Mouse (Mus musculus) thymus, postnatal 25 days (tissue): ENCODE measurements around the gene Nat8.
A peak's percentile ranks its signal among the peaks of the same experiment; 100 is the strongest.
"Not testable (repeated sequence)": the region's sequence is repeated elsewhere in the genome, so short reads cannot be mapped to it uniquely, and the experiment has no call there.

Experiments
- DNase-seq: peaks from one replicate; pipeline ENCODE4 v3.0.0; 2022

The Nat8 gene

DNA sequence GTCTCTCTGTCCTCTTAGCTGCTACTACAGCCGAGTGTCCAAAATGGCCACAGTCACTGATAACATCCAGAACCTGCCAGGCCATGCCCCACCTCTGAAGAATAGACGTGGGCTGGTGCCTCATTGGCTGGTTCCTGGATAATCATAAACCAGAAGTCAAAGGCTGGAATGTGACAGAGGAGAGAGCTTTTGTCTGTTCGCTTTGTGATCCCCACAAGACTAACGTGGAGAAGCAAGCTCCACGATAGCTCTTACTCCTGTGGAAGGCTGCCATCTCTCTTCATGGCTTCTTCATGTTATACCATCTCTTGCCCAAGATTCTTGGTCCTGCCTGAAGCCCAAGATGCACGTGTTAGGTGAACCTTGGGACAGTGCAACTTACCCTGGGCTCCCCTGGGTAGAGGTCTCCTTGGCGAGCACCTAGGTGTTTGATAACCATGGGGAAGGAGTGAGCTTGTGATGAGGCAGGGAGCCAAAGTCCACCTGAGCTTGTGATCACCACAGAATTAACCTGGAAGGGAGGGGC, at the start of gene Nat8:
Gene Nat8, minus strand, starts transcription at position 287 of the 526 bp plus-strand sequence.
- no peak for DNase-seq

DNA sequence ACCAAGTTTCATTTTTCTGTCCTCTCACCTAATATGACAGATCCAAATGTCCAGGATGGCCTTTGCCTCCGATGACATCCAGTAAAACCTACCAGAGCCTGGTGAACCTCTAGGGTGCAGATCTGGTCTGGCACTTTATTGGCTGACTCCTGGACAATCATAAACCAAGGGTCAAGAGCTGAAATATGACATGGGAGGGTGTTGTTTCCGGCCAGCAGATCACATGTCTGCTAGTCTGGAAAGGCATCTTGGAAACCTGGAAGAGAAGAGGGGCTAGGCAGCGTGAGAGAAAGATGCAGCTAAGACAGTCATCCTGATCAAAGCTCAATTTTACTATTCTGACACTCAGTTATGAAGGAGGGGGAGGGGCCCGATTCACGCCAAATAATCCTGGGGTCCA, 37.1 kb upstream of the Nat8 start, which contains the start of gene Nat8f2:
Gene Nat8f2, minus strand, starts transcription at position 153 of the 400 bp plus-strand sequence.
- not testable (repeated sequence) for DNase-seq

GRCm38 (mm10) chr6:85867726-85868690, 36.1 kb upstream of the Nat8 start:
- no peak for DNase-seq

GRCm38 (mm10) chr6:85866995-85867394, 35.1 kb upstream of the Nat8 start:
- not testable (repeated sequence) for DNase-seq

- not testable (repeated sequence) for DNase-seq
Measured at GRCm38 (mm10) chr6:85866166-85866565, 34.3 kb upstream of the Nat8 start.

DNA sequence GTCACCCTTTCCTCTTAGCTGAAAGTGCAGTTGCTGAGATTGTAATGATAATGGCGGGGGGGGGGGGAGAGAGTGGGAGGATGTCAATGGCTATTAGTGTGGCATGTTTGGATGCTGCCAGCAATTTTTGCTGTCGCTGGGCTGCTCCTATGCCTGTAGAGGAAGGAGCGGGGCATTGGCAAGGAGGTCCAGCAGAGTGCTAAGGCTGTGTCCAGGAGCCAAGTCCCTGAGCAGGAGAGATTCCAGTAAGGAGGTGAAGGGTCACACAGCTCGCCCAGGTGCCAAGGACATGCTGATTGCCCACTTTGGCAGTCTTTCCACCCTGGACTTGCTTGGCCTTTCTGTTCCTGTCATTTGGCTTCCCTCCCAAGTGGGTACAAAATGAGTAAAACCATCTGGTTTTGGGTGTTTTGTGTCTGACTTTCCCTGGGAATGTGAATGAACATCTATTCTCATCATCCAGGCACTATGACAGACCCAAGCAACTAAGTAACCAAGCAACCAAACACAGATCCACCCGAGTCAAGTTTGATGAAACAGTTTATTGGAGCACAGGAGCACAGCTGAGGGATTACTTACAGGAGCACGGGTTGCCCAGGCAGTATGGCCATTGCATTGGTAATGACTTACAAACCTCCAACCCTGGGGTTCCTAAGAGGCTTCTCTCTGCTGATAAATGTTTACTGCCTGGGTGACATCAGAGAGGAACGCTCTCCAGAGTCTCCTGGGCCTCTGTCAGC, 33.2 kb upstream of the Nat8 start:
- not testable (repeated sequence) for DNase-seq

GRCm38 (mm10) chr6:85863840-85864239, 32.0 kb upstream of the Nat8 start:
- DNase-seq = no peak

GRCm38 (mm10) chr6:85863136-85863535, 31.3 kb upstream of the Nat8 start:
- DNase-seq = no peak

DNA sequence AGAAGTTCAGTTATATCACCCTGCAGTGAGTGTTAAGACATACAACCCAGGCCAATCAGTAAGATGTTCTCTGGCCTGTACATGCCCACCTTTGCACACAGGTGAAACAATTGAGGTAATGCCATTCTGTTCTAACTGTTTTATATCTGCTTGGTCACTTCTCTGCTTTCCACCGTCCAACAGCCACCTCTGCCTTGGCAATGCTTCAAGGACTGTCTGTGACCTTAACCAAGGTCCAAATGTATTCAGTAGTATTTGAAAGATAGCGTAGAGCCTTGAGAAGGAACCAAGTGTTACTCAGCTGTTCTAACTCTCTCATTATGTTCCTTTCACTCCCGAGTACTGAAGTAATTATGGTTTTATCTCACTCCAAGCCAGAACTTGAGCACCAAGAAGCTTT, 30.7 kb upstream of the Nat8 start:
- DNase-seq = no peak

DNA sequence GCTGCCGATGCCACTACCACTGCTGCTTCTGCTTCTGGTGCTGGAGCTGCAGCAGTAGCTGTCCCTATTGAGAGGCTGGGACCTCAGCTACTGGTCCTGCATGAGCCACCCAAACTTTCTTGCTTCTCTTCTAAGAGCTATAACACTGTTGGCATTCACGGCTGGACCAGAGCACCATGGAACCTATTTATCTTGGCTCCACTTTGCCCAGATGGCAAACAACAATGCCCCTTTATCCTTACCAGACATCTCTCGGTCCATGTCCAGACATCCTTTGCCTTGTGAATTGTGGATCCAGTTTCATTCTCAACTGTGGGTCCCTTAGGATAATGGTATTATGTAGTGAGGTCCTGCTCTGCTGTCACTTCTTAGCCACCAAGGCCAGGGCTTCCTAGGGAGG, 29.4 kb upstream of the Nat8 start:
- DNase-seq = no peak

GRCm38 (mm10) chr6:85856194-85856678, 24.4 kb upstream of the Nat8 start:
- no peak for DNase-seq

GRCm38 (mm10) chr6:85853481-85853880, 21.6 kb upstream of the Nat8 start:
- DNase-seq = no peak

GRCm38 (mm10) chr6:85851062-85851773, 19.3 kb upstream of the Nat8 start:
- DNase-seq = no peak

- no peak for DNase-seq
Measured at GRCm38 (mm10) chr6:85849240-85849639, 17.4 kb upstream of the Nat8 start.

DNA sequence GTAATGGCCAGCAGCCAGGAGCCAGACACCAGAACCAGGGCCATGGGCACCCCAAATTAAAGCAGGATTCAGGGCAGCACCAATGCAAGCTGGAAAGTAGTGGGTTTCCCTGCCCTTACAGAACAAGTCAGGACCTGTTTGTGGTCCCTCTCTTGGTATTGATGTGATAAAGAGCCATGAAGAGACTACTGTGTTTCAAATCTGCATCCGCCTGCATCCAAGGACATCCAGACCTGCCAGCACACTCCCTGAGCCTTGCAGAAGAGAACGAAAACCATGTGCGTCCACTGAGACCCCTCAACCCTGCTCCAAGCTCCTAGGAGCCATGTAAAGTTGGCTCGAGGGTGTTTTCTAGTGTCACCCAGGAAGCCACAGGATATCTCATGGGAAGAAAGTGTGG, 16.3 kb upstream of the Nat8 start:
- no peak for DNase-seq

GRCm38 (mm10) chr6:85846921-85847320, 15.0 kb upstream of the Nat8 start:
- DNase-seq = no peak

GRCm38 (mm10) chr6:85843677-85844458, 12.0 kb upstream of the Nat8 start:
- not testable (repeated sequence) for DNase-seq

DNA sequence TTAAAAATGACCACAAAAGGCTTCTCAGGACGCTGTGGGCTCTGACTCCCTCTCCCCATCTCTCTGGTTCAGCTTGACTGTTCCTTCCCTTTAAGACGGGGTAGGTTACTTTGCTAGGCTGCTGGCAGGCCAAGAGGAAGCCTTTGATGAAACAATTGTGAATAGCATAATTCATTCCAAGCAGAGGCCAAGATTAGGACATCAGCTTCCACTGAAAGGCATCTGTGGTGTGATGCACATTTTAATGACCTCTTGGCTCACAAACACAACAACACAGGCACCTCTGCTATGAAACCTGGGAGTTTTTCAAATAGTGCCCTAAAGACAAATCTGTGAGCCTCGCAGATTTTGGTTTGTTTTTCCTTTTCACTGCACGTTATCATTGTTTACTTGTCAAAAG, 8.1 kb upstream of the Nat8 start:
- no peak for DNase-seq

DNA sequence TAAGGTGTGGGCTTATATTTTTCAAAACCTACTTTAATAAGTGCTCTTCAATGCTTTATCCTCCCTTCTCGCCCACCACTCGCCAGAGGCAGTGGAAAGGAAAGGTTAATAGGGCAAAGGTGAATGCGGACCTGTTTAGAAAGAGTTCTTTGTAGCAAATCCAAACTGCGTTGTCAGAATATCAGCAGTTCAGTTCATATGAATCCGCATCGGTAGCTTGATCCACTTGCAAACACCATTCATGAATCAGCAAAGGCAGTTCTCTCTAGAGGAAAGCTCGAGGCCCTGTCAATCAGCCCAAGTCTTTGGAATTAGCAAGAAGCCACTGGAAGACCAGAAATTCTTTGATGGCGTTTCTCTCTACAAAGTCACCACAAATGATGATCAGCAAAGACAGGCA, 6.8 kb upstream of the Nat8 start:
- no peak for DNase-seq

- DNase-seq = not testable (repeated sequence)
Measured at GRCm38 (mm10) chr6:85837307-85837706, 5.4 kb upstream of the Nat8 start.

- DNase-seq = peak; percentile 8
Measured at GRCm38 (mm10) chr6:85836827-85837226, 4.9 kb upstream of the Nat8 start.

GRCm38 (mm10) chr6:85836098-85836497, 4.2 kb upstream of the Nat8 start:
- not testable (repeated sequence) for DNase-seq
